Mouse (Mus musculus) adrenal gland, adult 18-20 months (tissue): ENCODE results near the gene Capzb. TPM values are rescaled to one million over a fixed set of nuclear protein-coding genes. Genes with fewer than 3 reads are reported as not detected.

ENCODE experiments used
- DNase-seq, 2 experiments: peaks; one replicate each; pipeline ENCODE4 v3.0.0; 2021 to 2022; ENCODE audit warnings: low spot score in 2 of 2
- long read RNA-seq, 2 experiments: library from polyadenylated mRNA; stranded (forward); transcript quantifications; one replicate each; pipeline ENCODE4 v2.0.0; 2021
- total RNA-seq, 2 experiments: library from RNA; stranded (reverse); gene quantifications; 1 replicate in 1 of 2; 2 replicates in 1 of 2; pipeline ENCODE4 v1.2.3; 2021

Gene Capzb
- total RNA-seq = 100 to 1,000 TPM; 351 to 362 TPM
- long read RNA-seq, experiment 1, transcript Capzb-203 (10 exons, 1,702 nt) = minor isoform, 8 of 192 reads
- long read RNA-seq, experiment 1, transcript Capzb-204 (9 exons, 1,674 nt) = major isoform, 168 of 192 reads
- long read RNA-seq, experiment 1, partial matches to known transcripts = 6 of 192 reads
- long read RNA-seq, experiment 1, other reads (novel, unspliced or antisense) = 10 of 192 reads
- long read RNA-seq, experiment 2, transcript Capzb-204 (9 exons, 1,674 nt) = major isoform, 321 of 357 reads
- long read RNA-seq, experiment 2, partial matches to known transcripts = 21 of 357 reads
- long read RNA-seq, experiment 2, other reads (novel, unspliced or antisense) = 12 of 357 reads

DNA sequence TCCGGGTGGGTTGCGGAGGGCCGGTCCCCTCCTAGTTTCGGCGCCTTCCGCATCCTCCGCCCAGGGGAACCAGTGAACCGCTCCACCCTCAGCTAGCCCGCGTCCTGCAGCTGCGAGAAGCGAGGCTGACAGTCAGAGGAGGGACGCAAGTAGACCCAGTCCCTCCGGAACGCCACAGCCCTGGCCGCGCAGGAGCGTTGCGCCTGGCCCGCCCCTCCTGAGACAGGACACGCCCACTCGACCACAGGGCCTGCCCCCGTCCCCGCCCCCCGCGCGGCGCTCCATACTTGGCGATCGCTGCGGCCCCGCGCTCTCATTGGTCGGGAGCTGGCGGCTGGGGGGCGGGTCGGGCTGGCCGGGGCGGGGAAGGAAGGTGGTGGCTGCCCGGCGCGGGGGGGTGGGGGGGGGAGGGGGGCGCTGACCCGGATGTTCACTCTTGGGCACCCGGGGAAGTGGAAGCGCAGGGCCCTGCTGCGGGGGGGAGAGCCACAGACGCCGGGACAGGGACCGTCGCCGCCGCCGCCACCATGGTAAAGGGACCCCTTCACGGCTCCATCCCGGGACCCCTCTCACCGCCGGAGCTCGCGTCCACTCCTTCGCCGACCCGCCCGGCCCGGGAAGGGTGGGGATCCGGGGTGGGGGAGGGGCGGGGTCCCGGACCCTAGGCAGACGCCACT is at the start of gene Capzb:
Gene Capzb (plus strand): TSS at position 401 of the 677 bp plus-strand sequence.
- DNase-seq = peak; percentile 95 to 96

DNA sequence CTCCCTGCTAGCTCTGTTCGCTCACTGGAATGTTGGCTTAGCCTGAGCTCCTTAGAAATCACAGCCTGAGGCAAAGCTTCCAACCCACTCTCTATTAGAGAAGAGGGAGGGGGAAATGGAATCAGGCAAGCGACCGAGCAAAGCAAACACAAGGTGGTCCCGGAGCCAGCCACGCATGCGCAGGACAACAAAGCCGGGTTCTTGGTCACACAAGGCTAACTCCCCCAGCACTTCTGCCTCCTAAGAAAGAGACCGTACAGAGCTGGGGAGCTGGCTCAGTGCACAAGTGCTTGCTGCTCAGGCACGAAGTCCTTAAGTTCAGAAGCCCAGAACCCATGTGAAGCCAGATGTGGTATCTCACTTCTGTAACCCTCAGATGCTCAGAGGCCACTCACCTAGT is 49.7 kb upstream of the Capzb start:
- no peak for DNase-seq

DNA sequence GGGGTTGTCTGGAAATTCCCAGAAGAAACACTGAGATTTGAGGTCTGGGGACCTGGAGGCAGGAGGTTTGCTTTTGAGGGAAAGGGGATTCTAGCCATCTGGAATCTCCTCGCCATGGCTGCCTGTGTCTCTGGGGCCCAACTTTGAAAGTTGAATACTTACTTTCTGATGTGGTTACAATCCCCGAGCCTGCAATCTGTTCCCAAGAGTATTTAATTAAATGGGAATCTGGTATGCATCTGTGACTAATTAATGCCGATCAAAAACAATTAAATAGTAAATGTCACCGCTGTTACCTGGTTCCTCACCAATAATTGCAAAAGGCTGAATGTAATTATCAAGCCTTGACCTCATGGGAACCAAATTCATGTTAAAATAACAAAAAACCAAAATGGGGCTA is 48.1 kb upstream of the Capzb start:
- DNase-seq = no peak

DNA sequence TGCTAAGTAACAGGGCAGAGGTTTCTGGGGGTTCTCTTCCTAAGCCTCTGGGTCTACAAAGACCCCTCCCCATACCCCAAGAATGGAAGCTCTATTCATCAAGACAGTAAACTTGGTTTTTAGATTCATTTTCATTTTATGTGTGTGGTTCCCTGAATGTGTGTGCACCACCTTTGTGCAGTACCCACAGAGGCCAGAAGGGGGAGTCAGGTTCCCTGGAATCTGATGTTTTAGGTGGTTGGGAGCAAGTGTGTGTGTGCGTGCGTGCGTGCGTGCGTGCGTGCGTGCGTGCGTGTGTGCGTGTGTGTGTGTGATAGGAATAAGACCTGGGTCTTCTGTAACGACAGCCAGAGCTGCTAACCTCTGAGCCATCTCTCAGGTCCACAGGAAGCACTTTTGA is 47.5 kb upstream of the Capzb start:
- DNase-seq = no peak

DNA sequence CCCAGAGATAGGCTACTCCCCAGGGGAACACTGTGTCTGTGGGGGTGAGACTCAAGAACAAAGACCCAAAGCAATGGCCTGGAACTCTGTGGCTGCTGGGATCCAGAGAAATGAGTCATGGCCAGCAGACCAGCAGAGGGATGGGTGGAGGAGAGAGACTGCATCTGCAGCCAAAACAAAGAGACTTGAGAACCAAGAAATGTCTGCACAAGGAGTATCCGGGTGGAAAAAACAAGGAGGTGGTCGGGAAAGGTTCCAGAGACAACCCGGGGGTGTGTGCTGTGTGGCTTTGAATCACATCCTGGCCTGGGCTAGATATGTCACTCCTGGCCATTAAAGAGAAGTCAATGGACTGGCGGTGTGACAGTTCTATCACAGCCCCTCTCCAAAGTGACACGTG is 45.9 kb upstream of the Capzb start:
- no peak for DNase-seq

DNA sequence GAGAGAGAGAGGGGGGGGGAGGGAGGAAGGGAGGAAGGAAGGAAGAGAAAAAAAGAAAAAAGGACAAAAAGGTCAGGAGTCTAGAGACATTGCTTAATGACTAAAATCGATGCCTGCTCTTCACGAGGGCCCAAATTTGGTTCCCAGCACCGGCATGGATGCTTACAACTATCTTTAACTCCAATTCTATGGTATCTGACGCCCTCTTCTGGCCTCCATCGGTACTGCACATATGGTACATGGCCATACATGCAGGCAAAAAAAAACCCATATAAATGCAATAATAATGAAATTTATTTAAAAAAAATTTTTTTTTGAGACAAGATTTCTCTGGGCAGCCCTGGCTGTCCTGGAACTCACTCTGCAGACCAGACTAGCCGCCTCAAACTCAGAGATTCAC is 41.3 kb upstream of the Capzb start:
- DNase-seq = no peak

DNA sequence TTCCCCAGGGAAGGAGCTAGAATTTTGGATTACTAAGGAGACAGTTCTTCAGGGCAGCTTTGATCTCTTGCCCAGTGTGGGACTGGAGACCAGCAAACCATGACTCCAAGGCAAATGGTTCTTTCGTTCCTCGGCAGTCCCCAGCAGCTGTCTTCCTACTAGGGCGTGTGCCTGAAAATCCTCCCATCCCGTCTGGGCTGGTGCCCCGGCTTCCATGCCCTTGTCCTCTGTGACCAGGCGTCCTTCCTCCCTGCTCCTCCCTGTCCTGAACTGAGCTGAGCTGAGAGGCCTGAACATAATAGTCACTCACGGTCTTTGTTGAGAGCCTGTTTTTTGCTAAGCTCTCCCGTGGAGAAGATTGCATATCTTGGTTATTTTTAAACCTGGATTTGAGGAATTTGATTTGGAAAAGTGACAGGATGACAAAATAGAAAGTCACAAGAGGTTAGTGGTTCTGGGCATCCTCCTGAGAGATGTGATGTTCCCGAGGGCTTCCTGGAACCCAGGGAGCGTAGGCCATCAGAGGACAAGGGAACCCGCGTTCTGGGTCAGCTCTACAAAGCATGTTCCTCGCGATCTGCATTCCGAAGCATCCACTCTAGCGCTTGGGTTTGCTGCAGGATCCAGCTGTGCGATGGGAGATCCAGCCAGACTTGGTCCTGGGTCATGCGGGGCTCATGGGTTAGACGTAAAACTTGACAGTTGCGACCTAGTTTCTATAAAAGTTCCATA is 38.0 kb upstream of the Capzb start:
- DNase-seq = no peak

DNA sequence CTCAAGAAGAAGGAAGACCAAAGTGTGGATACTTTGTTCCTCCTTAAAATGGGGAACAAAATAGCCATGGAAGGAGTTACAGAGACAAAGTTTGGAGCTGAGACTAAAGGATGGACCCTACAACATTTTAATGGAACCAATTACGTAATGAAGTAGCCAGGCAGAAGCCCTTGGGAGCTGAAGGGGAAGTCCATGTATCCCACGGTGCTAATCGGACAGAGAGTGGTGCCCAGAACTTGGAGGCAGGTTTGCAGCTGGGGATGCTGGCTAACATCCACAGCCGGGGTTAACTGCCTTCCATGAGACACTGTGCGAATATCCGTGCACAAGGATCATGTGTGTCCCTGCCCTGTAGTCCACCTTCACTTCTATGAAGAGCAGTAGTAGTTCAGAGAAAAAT is 36.2 kb upstream of the Capzb start:
- no peak for DNase-seq

DNA sequence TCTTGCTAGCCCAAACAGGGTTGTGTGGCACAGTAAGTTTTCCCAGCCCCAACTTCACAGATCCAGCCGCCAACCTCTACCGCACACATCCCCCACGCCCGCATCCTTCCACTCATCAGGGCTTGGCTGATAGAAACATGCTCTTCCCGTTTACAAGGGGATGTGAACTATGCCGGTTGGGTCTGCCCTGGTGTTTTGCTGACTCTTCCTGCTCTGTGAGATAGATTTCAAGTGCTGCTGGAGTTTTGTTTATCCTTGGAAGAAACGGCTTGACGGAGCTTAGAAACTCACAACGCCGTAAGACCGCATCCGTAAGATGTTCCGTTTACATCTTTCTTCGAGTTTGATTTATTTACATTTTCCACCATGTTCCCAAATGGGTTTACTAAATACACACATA is 34.3 kb upstream of the Capzb start:
- no peak for DNase-seq

DNA sequence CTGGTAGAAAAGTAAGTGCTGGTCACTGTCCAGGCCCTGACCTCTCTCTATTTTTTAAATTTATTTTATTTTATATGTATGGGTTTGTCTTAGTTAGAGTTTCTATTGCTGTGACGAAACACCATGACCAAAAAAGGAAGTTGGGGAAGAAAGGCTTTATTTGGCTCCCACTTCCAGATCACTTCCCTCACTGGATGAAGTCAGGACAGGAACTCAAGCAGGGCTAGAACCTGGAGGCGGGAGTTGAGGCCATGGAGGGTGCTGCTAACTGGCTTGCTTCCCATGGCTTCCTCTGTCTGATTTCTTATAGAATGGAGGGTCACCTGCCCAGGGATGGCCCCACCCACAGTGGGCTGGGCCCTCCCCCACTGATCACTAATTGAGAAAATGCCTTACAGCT is 31.6 kb upstream of the Capzb start:
- no peak for DNase-seq

DNA sequence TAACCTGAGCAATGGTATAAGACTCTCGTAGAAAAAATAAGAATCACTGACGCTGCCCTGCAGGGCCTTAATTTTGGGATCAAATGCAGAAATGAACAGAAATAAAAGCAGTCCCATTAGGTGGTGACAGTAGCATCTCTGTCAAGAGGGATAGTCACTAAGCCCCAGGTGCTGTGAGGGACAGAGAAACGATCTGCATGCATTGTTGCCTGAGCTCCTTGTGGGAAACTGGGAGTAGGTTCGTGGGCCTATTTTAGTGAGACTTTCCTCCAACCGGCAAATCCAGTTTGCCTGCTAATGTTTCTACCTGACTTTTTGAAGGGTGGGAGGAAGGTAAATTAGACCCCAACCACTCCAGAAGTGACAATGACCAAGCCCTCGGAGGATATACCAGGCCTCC is 28.6 kb upstream of the Capzb start:
- DNase-seq = no peak

DNA sequence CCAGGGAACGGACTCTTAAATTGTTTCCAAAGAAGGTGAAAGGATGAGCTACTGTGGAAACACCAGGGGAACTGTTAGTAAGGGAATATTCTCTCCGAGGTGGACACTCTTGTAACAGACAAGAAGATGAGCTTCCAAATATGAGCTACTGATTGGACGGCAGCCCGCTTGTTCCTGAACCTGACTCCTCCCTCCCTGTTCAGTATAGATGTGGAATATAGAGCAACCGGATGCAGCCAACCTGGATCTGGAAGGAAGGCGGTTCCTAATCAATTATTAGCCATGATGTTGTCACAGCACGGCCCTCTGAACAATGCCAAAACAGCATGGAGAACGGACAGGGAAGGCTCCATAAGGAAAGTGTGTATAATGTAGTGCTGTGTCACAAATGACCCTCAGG is 27.4 kb upstream of the Capzb start:
- DNase-seq = no peak

DNA sequence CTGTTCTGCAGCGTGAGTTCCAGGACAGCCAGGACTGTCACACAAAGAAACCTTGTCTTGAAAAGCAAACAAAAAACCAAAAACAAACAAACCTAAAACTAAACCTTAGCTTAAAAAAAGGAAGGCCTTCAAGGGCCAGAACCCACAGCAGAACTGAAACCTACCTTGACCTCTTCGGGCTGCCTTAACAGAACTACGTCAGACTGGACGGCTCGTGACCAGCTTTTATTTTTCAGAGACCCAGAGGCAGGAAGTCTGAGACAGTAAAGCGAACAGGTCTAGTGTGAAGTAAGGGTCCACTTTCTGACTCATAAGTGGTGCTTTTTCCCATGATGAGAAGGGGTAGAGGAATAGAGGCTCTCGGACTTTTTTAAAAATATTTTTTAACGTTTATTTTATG is 26.5 kb upstream of the Capzb start:
- no peak for DNase-seq

DNA sequence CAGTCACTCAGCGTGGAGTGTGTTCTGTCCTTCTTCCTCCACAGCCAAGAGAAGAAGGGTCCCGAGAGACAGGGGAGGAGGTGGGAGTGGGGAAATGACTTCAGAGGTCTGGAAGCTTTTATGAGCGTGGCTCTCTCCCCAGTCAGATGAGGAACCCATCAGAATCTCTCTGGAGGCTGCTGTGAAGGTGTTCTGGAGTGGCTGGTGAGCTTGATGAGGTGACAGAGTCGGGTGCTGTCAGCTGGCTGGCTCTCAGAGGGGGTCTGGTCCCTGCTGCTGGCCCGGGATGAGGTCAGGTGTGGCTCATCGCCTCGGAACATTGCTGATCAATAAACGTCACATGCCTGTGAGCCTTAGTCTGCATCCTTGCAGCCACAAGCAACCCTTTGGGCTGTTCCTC is 25.6 kb upstream of the Capzb start:
- no peak for DNase-seq

DNA sequence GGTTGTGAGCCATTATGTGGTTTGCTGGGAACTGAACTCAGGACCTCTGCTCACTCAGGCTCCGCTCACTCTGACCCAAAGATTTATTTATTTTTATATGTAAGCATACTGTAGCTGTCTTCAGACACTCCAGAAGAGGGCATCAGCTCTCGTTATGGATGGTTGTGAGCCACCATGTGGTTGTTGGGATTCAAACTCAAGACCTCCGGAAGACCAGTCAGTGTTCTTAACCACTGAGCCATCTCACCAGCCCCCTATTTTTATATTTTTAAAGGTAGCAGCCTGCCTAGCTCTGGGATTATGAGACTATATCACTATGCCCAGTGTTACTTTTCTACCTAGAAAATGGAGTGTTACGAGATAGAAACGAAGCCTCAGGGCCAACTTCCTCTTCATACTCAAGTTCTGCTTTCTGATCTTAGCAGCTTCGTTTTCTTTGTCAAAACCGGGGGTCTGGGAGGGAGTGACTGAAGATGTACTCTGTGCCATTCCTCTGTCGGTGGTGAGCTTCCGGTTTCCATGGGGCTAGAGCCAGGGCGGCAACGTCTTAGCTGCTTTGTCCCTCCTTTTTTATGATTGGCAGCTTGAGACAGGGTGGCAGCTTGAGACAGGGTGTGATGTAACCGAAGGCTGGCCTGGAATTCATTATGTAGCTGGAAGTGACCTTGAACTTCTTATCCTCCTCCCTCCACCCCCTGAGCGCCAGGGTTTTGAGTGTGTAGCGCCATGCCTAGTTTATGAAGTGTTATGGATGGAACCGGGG is 23.5 kb upstream of the Capzb start:
- peak; percentile 35 to 42 for DNase-seq

DNA sequence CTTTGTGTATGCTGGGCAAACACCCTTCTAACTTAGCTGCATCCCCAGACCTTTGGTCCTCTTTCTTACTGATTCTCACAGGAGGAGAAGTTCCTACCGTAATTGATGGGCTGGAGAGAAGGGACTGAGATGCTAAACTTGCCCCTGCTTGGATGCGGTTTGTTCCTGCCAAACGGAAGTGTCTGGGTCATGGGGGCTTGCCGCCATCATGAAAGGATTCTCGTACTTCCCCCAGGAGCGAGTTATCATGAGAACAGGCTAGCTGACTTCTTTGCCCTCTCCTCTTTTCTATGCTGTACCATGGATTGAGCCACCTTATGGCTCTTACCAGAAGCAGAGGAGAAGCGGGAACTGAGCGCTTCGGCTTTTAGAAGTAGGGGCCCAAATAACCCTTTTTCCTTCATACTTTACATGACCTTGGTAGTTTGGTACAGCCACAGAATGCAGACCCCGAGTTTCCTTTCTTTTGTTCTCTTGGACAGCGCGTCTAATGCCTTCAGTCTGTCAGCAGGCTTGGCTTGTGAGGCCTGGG is 22.9 kb upstream of the Capzb start:
- no peak for DNase-seq

DNA sequence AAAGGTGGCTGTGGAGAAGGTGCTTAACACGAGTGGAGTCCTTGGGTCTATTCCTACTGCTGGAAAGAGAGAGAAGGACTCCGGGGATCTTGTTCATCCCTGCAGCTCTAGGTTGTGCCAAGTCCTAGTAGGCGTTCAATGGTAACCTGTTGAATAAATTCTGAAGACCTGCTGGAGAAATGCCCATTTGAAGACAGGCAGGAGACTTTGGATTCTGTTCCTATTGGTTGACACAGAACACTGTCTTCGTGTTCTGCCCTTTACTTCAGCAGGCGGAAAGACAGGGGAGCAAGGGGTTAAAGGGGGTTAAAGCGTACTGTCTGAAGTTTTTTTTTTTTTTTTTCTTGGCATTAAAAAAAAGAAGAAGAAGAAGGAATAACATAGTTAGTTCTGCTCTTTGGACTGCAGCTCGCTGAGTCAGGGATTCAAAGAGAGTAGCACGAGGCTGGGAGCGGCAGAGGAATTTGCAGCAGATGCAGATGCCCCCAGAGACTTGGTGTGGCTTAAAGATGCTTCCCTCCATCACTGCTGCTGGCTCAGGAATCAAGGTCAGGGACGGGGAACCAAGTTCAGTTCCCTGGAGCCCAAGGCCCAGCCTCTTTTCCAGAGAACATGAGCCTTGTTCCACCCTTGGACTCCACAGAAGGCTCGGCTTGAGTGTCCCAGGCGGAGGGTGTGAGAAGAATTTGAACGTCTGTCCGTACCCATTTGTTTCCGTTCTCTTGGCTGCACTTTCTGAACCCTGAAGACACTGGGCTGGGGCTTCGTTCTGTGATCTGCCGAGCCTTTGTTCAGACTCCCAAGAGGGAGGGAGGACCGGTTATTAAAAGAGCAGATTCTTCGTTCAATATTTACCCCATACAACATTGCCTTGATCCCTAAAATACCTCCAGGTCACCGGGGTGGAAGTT is 17.4 kb upstream of the Capzb start:
- no peak for DNase-seq

DNA sequence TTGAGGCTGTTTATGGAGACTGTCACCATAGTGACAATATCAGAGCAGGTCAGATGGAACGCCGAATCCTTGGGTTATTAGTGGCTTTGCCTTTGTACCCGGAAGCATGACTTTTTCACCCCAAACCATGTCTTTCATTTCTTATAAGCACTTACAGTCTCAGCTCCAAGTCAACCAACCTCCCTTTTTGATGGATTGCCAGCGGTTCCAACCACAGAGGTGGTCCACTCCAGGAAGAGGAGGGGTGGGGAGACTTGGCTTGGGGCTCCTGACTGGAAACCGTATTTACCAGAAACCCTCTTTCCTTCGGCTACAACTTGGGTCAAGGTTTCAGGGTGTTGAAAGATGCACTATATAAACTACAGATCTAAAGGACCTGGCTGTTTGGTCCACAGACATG is 16.7 kb upstream of the Capzb start:
- DNase-seq = no peak

DNA sequence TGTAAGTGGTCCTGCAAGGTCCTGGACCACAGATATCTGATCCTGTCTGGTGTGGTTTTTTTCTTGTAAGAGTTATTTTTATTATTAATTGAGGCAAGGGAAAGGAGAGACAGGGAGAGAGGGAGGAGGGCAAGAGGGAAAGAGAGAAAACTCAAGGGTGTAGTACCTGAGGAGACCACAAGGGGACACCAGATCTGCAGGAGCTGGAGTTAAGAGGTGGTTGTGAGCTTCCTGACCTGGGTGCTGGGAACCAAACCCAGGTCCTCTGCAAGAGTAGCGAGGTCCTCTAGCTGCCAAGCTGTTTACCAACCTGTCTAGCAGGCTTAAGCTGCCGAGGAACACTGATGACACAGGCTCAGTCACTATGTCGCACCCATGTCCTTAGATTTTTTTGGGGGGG is 14.8 kb upstream of the Capzb start:
- no peak for DNase-seq

DNA sequence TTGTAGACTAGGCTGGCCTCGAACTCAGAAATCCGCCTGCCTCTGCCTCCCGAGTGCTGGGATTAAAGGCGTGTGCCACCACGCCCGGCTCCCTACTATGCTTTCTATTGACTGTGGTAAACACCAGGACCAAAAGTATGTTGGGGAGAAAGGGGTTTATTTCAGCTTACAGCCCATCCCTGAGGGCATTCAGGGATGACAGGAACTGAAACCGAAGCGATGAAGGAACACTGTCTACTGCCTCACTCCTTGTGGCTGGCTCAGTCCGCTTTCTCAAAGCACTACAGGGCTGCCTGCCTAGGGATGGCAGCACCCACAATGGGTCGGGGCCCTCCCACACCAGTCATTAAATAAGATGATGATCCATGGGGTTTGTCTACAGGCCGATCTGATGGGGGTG is 14.3 kb upstream of the Capzb start:
- no peak for DNase-seq
